Mouse (Mus musculus): ENCODE data around the gene Acot6. TPM values are rescaled to one million over a fixed set of nuclear protein-coding genes. Genes with fewer than 3 reads are reported as not detected.
"Not testable (repeated sequence)": the region's sequence is repeated elsewhere in the genome, so short reads cannot be mapped to it uniquely, and the experiment has no call there.

Gene Acot6
- polyA plus RNA-seq (2016; fragmentation: Nextera tagmentation; extraction: Ambion mirVana) = 0.97 and 1.0 TPM in 2 replicates

DNA sequence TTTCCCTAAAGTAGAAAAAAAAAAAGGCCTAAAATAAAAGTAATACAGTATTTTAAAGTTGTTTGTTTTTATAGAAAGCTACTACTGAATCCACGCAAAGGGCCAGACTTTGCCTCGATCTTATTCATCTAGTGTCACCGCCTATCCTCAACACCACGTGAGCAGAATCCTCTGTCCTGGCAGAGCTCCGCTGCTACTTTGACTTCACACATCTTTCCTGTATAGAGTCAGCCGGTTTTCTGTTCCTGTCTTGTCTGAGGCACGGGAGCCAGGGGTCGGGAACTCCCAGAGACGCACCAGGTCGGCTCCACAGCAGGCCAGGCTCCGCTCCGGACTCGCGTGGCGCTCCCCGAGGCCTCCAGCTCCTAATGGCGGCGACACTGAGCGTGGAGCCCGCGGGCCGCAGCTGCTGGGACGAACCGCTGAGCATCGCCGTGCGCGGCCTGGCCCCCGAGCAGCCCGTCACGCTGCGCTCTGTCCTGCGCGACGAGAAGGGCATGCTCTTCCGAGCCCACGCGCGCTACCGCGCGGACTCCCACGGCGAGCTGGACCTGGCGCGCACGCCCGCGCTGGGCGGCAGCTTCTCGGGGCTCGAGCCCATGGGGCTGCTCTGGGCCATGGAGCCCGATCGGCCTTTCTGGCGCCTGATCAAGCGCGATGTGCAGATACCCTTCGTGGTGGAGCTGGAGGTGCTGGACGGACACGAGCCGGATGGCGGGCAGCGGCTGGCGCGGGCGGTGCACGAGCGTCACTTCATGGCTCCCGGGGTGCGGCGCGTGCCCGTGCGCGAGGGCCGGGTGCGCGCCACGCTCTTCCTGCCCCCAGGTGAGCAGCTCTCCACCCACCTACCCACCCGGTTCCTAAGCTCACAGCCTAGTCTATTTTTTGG lies at the start of gene Acot6:
TSS of gene Acot6 (plus strand) at position 51 of the 889 bp plus-strand sequence.
- WGBS = under 1% methylated on average over 75 of the region's 80 CpGs
- not testable (repeated sequence) for H3K27ac ChIP-seq

DNA sequence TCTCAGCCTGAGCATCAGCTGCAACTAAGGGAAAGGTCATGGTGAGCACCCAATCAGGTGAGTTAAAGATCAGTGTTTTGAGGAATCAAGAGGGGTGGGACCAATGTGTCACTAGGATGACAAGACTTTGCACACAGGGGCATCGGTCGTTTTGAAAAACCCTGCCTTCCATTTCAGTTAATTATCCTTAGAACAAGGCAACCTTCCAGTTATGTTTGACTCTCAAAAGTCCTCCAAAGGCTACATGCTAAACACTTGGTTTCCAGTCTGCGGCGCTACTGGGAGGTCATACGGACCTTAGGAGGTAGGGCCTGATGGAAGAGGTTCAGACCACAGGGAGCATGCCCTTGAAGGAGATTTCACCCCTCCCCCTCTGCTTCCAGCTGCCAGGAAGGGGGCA lies 49.7 kb upstream of the Acot6 start:
- H3K27ac ChIP-seq; H3K9me3 ChIP-seq; H3K9ac ChIP-seq; H3K36me3 ChIP-seq (replicated peaks); H3K4me3 ChIP-seq (replicated peaks); H3K4me1 ChIP-seq; H3K4me2 ChIP-seq; ATAC-seq (ENCODE audit: low FRiP score): not testable (repeated sequence)
- WGBS = 83% methylated on average over 5 of the region's 5 CpGs
- H3K27me3 ChIP-seq = peaks cover 33% of the 10 kb centered on the region

More for the DNA sequence above, at the start of gene Acot6:
- H3K27me3 ChIP-seq; H3K4me1 ChIP-seq; H3K36me3 ChIP-seq (replicated peaks); H3K9me3 ChIP-seq: not testable (repeated sequence)
- Histone ChIP-seq H3K4me3 (replicated peaks) (peak within 1 kb of the TSS; percentile 54), H3K9ac (peak within 1 kb of the TSS; percentile 66), H3K4me2 (peak within 1 kb of the TSS; percentile 79)
- peak; percentile 69; the same call in 1 of the 2 replicates for ATAC-seq (ENCODE audit: low FRiP score)

DNA sequence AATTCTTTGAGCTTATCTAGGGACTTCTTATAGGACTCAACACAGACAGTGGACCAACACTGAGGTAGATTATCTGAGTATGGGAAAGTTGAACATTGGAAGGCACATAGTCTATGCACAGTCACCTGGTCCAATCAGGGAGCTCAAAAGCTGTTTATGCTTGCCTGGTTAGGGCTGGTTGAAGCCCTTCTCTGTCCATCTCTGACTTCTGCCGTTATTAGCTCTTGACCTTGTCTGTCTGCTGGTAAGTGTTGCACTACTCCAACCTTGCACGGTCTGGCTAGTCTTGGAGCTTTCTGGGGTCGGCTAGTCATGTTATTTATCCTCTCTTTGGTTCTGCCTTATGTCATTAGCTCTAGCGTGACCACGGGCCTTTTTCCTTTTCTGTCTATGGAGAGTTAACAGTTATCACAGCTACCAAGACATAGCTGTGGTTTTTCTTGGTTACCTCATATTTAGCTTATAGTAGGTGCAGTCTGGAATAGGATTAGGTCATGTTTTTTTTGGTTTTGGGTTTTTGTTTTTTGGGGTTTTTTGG lies 48.4 kb upstream of the Acot6 start, which contains the start of gene Acot3:
TSS of gene Acot3 (plus strand) at position 208 of the 538 bp plus-strand sequence.
- no peak for ATAC-seq (ENCODE audit: low FRiP score)
- H3K36me3 ChIP-seq (replicated peaks) = no peaks in the 10 kb centered on the region
- H3K4me3 ChIP-seq (replicated peaks) = peak within 1 kb of the TSS; percentile 50; the same call in 1 of the 2 replicates
- peak within 1 kb of the TSS; percentile 71; the same call in 1 of the 2 replicates for H3K4me2 ChIP-seq
- no peak within 1 kb of the TSS for H3K27ac ChIP-seq
- peaks cover 8% of the 10 kb centered on the region; the same call in 1 of the 2 replicates for H3K9me3 ChIP-seq
- peaks cover 33% of the 10 kb centered on the region for H3K27me3 ChIP-seq
- H3K4me1 ChIP-seq = peaks cover 6% of the 10 kb centered on the region; the same call in 1 of the 2 replicates
- no peak within 1 kb of the TSS for H3K9ac ChIP-seq
- WGBS = 90% methylated on average over 5 of the region's 5 CpGs

DNA sequence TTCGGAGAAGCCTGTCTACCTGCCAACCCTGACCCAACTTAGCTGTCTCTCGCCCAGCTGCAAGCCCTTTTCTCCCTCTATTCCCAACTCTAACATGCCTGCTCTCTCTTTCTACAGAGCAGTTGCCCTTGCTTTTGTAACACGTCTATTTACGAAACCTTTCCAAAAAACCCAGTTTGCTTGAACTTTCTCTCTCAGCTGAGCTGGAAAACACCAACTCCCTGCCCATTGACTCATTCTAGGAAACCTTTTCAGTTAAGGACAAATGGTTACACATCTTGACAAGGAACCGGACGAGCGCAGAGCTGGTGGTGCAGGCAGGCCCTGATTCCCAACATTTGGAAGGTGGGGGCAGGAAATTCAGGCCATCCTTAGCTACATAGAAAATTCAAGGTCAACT lies 47.8 kb upstream of the Acot6 start:
- H3K27me3 ChIP-seq = peaks cover 33% of the 10 kb centered on the region
- H3K36me3 ChIP-seq (replicated peaks) = no peaks in the 10 kb centered on the region
- WGBS = 82% methylated on average over 7 of the region's 7 CpGs
- no peak overlapping the region for H3K9ac ChIP-seq
- no peak overlapping the region for H3K4me3 ChIP-seq (replicated peaks)
- H3K4me1 ChIP-seq = peaks cover 6% of the 10 kb centered on the region; the same call in 1 of the 2 replicates
- H3K9me3 ChIP-seq = peaks cover 8% of the 10 kb centered on the region; the same call in 1 of the 2 replicates
- H3K4me2 ChIP-seq = no peak overlapping the region; the same call in 1 of the 2 replicates
- no peak overlapping the region for H3K27ac ChIP-seq
- ATAC-seq (ENCODE audit: low FRiP score) = no peak

DNA sequence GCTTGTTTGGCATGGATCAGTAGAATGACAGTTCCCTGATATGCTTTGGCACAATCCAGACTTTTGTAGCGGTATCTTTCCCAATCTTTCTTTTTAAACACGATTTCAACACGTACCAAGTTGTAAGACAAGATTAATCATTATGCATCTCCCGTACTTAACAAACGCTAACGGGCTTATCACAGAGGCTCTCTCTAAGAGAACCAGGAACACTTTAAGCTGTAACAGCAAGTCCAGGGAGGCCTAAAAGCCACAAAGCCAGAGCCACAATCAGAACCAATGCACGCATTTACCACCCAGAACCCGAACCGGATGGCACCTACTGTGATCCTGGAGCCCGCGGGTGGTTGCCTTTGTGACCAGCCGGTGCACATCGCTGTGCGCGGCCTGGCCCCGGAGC lies 47.3 kb upstream of the Acot6 start:
- Histone ChIP-seq H3K9ac (peak overlapping the region; percentile 50), H3K4me2 (peak overlapping the region; percentile 71), H3K27ac (no peak overlapping the region), H3K9me3 (peaks cover 4% of the 10 kb centered on the region; the same call in 1 of the 2 replicates), H3K36me3 (replicated peaks) (no peaks in the 10 kb centered on the region), H3K4me1 (peaks cover 6% of the 10 kb centered on the region; the same call in 1 of the 2 replicates), H3K4me3 (replicated peaks) (peak overlapping the region; percentile 50), H3K27me3 (peaks cover 33% of the 10 kb centered on the region)
- no peak for ATAC-seq (ENCODE audit: low FRiP score)
- WGBS = 11% methylated on average over 16 of the region's 16 CpGs

DNA sequence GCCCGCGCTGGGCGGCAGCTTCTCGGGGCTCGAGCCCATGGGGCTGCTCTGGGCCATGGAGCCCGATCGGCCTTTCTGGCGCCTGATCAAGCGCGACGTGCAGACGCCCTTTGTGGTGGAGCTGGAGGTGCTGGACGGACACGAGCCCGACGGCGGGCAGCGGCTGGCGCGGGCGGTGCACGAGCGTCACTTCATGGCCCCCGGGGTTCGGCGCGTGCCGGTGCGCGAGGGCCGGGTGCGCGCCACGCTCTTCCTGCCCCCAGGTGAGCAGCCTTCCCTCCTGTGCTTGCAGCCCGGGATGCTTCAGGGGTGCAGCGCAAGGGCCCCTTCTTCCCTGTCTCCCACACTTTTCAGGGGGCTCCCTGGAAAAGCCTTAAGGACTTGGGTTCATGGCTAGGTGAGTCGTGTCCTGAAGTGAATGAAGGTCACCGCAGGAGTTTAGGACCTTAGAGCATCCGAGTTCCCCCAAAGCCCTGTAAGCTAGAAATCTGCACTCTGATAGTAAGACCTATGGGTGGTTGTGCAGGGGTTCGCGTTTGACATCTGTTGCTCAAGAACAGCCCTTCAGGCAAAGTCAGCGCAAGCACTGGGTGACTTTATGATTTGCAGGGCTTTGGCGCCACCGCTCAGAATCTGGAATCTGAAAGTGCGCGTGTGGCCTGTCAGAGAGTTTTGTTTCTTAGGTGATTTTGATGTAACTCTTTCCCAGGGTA lies 46.6 kb upstream of the Acot6 start:
- Histone ChIP-seq H3K27ac (no peak overlapping the region), H3K4me1 (peaks cover 6% of the 10 kb centered on the region; the same call in 1 of the 2 replicates), H3K4me3 (replicated peaks) (peak overlapping the region; percentile 50), H3K4me2 (peak overlapping the region; percentile 71), H3K9ac (peak overlapping the region; percentile 50), H3K27me3 (peaks cover 33% of the 10 kb centered on the region), H3K36me3 (replicated peaks) (no peaks in the 10 kb centered on the region), H3K9me3 (no peaks in the 10 kb centered on the region)
- ATAC-seq (ENCODE audit: low FRiP score) = no peak
- 2% methylated on average over 41 of the region's 46 CpGs for WGBS

DNA sequence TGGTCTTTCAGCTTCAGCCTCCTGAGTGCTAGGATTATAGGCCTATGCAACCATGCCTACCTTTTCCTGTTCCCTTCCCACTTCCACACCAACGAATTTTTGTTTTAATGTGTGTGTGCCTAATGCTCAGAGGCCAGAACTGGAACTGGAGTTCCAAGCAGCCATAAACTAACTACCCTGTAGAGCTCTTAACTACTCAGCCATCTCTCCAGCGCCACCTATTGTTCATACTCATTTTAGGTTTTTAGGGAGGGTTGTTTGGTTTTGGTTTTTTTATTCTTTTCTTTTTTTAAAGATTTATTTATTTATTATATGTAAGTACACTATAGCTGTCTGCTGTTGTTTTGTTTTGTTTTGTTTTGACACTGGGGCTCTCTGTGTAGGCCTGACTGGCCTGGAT lies 39.5 kb upstream of the Acot6 start:
- WGBS = 38% methylated on average over 2 of the region's 2 CpGs
- Histone ChIP-seq H3K4me1 (no peaks in the 10 kb centered on the region), H3K27ac (no peak overlapping the region), H3K27me3 (no peaks in the 10 kb centered on the region), H3K4me3 (replicated peaks) (no peak overlapping the region), H3K4me2 (no peak overlapping the region), H3K9ac (no peak overlapping the region), H3K9me3 (0 out of 2 replicates have a peak, but pooled peaks cover 3% of the 10 kb centered on the region), H3K36me3 (replicated peaks) (no peaks in the 10 kb centered on the region)
- ATAC-seq (ENCODE audit: low FRiP score) = no peak

DNA sequence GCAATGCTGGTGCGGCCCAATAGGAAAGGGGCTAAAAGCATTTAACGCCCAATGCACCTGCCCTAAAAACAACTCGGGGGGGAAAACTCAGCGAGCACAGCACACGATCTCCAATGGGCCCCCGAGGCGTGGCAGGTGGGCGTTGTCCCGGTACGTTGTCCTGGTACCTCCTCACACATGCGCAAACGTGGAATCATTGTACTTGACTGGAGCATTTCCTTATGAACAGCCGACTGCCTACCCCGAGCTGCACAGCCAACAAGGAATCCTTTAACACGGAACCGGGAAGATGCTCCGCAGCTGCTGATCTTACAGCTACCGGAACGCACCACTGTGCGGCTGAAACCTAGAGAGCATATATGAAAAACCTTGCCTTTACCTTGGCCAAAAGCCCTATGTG lies 38.1 kb upstream of the Acot6 start:
- no peak overlapping the region for H3K4me2 ChIP-seq
- no peak for ATAC-seq (ENCODE audit: low FRiP score)
- H3K27ac ChIP-seq = no peak overlapping the region
- no peak overlapping the region for H3K9ac ChIP-seq
- no peaks in the 10 kb centered on the region for H3K36me3 ChIP-seq (replicated peaks)
- H3K4me3 ChIP-seq (replicated peaks) = no peak overlapping the region
- 0 out of 2 replicates have a peak, but pooled peaks cover 3% of the 10 kb centered on the region for H3K9me3 ChIP-seq
- H3K4me1 ChIP-seq = no peaks in the 10 kb centered on the region
- 95% methylated on average over 20 of the region's 20 CpGs for whole genome bisulfite sequencing
- H3K27me3 ChIP-seq = 0 out of 2 replicates have a peak, but pooled peaks cover 8% of the 10 kb centered on the region

DNA sequence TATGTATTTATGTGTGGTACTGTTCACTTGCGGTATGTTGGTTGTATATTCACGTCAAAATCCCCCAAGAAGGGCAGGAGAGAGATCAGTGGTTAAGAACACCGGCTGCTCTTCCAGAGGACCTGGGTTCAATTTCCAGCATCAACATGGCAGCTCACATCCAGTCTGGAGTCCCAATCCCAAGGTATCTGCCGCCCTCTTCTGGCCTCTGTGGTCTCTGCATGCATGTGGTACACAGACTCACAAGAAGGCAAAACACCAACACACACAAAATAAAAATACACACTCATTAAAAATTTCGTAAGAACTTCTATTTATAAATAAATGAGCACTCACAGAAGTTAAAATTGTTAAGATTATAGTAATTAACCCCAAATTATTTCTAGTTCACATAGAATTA lies 37.2 kb upstream of the Acot6 start:
- Histone ChIP-seq H3K36me3 (replicated peaks) (no peaks in the 10 kb centered on the region), H3K4me2 (no peak overlapping the region), H3K4me3 (replicated peaks) (no peak overlapping the region), H3K9ac (no peak overlapping the region), H3K27ac (no peak overlapping the region), H3K4me1 (no peaks in the 10 kb centered on the region), H3K27me3 (peaks cover 16% of the 10 kb centered on the region), H3K9me3 (0 out of 2 replicates have a peak, but pooled peaks cover 3% of the 10 kb centered on the region)
- 75% methylated on average over 5 of the region's 5 CpGs for WGBS
- ATAC-seq (ENCODE audit: low FRiP score) = no peak

DNA sequence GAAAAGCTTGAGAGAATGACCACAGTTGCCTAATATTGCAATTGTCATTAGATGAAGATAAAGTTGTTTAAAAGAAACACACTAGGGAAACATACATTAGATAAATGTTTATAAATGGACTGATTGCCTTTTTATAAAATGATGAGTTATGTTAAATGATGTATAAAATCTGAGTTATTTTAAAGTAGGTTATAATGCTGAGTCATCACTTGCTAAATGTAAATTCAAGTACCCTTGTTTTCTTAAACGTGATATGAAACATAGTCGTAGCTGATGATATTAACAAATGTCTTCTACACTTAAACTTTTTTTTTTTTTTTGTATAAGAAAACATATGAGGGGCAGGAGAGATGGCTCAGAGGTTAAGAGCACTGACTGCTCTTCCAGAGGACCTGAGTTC lies 36.6 kb upstream of the Acot6 start:
- Histone ChIP-seq H3K4me1 (no peaks in the 10 kb centered on the region), H3K27me3 (peaks cover 22% of the 10 kb centered on the region), H3K9me3 (0 out of 2 replicates have a peak, but pooled peaks cover 3% of the 10 kb centered on the region), H3K27ac (no peak overlapping the region), H3K36me3 (replicated peaks) (no peaks in the 10 kb centered on the region), H3K4me2 (no peak overlapping the region), H3K4me3 (replicated peaks) (no peak overlapping the region), H3K9ac (no peak overlapping the region)
- WGBS = 94% methylated on average over 2 of the region's 2 CpGs
- ATAC-seq (ENCODE audit: low FRiP score) = no peak

DNA sequence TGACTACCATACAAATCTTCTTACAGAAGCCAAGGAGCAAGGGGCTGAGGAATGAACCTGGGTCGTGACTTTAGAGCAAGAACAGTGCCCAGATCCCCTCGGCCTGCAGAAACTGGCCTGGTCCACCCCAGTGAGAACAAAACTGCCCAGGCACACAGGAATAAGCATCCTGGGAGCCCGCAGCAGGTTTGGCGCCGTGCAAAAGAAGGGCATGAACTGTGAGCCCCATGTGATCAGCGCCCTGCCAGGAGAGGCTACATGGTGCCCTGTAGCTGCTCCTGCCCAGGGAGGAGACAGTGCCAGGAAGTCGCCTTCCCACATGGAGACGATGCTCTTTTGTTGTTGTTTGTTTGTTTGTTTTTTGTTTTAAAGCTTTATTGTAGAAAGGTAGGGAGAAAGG lies 35.8 kb upstream of the Acot6 start:
- Histone ChIP-seq H3K9me3 (0 out of 2 replicates have a peak, but pooled peaks cover 3% of the 10 kb centered on the region), H3K27ac (no peak overlapping the region), H3K9ac (no peak overlapping the region), H3K36me3 (replicated peaks) (no peaks in the 10 kb centered on the region), H3K4me2 (no peak overlapping the region), H3K4me1 (no peaks in the 10 kb centered on the region), H3K27me3 (peaks cover 30% of the 10 kb centered on the region), H3K4me3 (replicated peaks) (no peak overlapping the region)
- no peak for ATAC-seq (ENCODE audit: low FRiP score)
- 77% methylated on average over 8 of the region's 8 CpGs for WGBS

DNA sequence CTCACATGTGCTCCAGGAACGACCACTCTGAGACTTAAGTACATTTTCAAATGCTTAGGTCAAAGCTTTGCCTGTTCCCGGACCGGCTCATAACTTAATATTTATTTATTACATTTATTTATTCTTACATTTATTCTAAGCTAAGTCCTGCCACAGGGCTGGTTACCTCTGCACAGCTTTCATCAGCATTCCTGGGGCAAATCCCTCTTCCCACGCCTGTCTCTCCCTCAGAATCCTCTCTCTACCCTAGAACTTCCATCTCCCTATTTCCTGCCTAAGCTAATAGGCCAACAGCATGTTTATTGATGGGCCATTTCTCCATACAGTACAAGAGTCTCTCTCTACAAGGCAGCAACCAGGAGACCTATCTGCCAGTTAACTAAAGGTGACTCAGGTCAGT lies 32.7 kb upstream of the Acot6 start:
- Histone ChIP-seq H3K4me1 (0 out of 2 replicates have a peak, but pooled peaks cover 2% of the 10 kb centered on the region), H3K9me3 (0 out of 2 replicates have a peak, but pooled peaks cover 3% of the 10 kb centered on the region), H3K27ac (no peak overlapping the region), H3K4me3 (replicated peaks) (no peak overlapping the region), H3K4me2 (no peak overlapping the region), H3K36me3 (replicated peaks) (no peaks in the 10 kb centered on the region), H3K27me3 (peaks cover 47% of the 10 kb centered on the region), H3K9ac (no peak overlapping the region)
- WGBS = 83% methylated on average over 4 of the region's 4 CpGs
- ATAC-seq (ENCODE audit: low FRiP score) = no peak

Data from forebrain, embryonic 12.5 days (tissue).